Mouse (Mus musculus): ENCODE measurements around the gene Adora1. TPM values are rescaled to one million over a fixed set of nuclear protein-coding genes. Genes with fewer than 3 reads are reported as not detected.
A peak's percentile ranks its signal among the peaks of the same experiment; 100 is the strongest.

The Adora1 gene
- polyA plus RNA-seq, 1 experiment from 2014 or later = 0.08 TPM

DNA sequence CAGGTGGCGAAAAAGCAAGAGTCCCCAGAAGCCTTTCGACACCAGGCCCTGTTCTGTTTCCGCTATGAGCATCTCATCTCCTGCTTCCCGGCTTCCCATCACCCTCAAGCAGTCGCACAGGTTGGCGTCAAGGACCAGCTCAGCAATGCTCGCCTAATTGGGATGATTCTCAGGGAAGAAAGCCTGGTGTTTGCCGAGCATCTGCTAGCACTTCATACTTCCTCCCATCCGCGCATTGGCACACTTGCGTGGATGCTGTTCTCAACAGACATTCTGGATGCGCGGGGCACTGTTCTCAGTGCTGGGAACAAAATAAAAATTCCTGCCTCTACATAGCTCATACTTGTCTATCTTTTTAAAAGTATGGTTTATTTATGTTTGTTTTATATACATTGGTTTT lies 31.0 kb downstream of the Adora1 start:
- no peaks in the 10 kb centered on the region for H3K9me3 ChIP-seq (ENCODE audit: control insufficient read depth, low read length)
- no peaks in the 10 kb centered on the region for H3K4me1 ChIP-seq (ENCODE audit: control insufficient read depth, insufficient read depth, low read length)
- H3K9ac ChIP-seq (ENCODE audit: low read length) = no peak overlapping the region
- H3K4me2 ChIP-seq = no peak overlapping the region
- no peak for ATAC-seq (ENCODE audit: low FRiP score)
- H3K36me3 ChIP-seq (ENCODE audit: control insufficient read depth, insufficient read depth, low read length) = no peaks in the 10 kb centered on the region
- H3K4me3 ChIP-seq (ENCODE audit: low read depth, low read length) = no peak overlapping the region
- no peak overlapping the region for H3K27ac ChIP-seq (ENCODE audit: low read depth, low read length)
- 88% methylated on average over 13 of the region's 13 CpGs for WGBS
- no peak for DNase-seq (ENCODE audit: low spot score, missing footprints)
- no peaks in the 10 kb centered on the region for H3K27me3 ChIP-seq (ENCODE audit: control insufficient read depth, insufficient read depth, low read length)

DNA sequence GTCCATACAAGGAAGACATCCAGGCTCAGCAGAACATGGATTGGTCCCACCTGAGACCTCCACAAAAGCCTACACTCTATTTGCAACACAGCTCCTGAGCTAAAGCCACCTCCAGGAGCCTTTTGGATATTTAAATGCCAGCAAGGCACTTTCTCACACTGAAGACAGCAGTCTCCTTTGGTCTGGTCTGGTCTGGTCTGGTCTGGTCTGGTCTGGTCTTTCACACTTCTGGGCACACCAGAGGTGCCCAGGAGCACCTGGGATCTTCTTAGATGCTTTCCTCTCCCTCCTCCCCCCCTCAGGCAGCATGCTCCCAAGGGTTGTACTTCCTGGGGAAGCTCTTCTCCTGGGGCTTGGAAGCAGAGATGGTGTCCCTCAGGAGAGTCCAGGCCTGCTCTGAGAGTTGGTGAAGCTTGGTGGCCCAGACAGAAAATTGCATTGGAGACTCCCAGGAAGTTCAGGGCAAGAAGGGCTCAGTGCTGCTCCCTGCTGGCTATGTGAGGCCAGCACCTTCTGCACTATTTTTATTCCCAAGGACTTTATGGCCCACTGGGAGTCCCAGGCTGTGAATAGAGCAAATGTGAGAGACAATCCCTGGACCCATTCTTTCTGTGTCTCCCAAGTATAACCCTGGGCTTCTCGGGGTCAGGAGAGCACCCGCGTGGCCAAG lies 33.3 kb downstream of the Adora1 start:
- Histone ChIP-seq H3K4me1 (ENCODE audit: control insufficient read depth, insufficient read depth, low read length) (no peaks in the 10 kb centered on the region), H3K36me3 (ENCODE audit: control insufficient read depth, insufficient read depth, low read length) (no peaks in the 10 kb centered on the region), H3K4me3 (ENCODE audit: low read depth, low read length) (no peak overlapping the region), H3K27ac (ENCODE audit: low read depth, low read length) (no peak overlapping the region), H3K4me2 (no peak overlapping the region), H3K27me3 (ENCODE audit: control insufficient read depth, insufficient read depth, low read length) (no peaks in the 10 kb centered on the region), H3K9ac (ENCODE audit: low read length) (no peak overlapping the region), H3K9me3 (ENCODE audit: control insufficient read depth, low read length) (no peaks in the 10 kb centered on the region)
- DNase-seq (ENCODE audit: low spot score, missing footprints) (no peak), ATAC-seq (ENCODE audit: low FRiP score) (no peak)
- WGBS = 36% methylated on average over 3 of the region's 3 CpGs

DNA sequence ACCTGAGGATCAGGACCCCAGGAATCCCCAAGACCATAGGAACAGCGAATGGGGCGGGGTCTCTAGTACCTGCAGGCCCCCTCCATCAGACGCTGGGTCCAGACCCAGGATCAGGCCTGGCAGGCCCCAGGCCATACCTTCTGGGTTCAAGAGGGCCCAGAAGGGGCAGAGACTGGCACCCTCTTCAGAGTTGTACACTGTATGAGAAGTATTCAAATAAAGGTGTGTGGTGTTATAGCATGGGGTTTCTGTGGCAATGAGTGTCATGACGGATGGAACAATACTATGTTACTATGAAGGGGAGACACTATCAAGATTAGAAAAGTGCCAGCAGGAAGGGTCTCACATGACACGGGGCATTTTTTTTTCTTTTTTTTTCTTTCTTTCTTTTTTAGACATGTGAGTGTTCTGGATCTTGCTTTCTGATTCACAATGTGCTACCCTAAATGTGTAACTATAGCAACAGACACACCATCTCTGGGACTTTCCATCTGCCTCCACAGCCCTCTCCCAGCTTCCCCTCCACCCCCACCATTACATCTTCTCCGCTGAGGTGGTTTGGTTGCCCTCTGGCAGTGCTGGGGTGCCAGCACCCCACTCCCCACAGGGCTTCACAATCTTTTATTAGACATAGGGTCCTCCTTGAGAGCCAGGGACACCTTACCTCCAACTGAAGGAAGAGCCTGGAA lies 34.1 kb downstream of the Adora1 start:
- no peak for ATAC-seq (ENCODE audit: low FRiP score)
- H3K9ac ChIP-seq (ENCODE audit: low read length) = no peak overlapping the region
- WGBS = 81% methylated on average over 6 of the region's 6 CpGs

DNA sequence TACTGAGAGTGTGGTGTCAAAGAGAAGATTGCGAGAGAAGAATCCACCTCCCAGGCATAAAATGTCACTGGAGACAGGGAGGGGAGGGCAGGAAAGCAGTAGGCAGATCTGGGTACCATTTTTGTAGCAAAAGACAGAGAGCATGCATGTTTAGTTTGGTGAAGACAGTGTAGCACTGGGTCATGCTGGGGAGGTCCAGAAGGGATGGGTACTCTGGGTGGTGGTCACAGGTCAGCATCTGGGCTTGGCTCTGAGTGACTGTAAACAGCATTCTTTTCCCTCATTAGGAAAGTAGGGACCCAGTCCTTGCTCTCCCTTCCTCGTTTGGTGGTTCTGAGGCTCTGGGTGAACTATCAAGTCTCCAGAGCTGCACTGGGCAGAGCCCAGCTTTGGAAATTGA lies 34.8 kb downstream of the Adora1 start:
- no peak for ATAC-seq (ENCODE audit: low FRiP score)

More for the DNA sequence above, 34.1 kb downstream of the Adora1 start:
- Histone ChIP-seq H3K4me3 (ENCODE audit: low read depth, low read length) (no peak overlapping the region), H3K9me3 (ENCODE audit: control insufficient read depth, low read length) (no peaks in the 10 kb centered on the region), H3K4me2 (no peak overlapping the region), H3K27me3 (ENCODE audit: control insufficient read depth, insufficient read depth, low read length) (no peaks in the 10 kb centered on the region), H3K36me3 (ENCODE audit: control insufficient read depth, insufficient read depth, low read length) (no peaks in the 10 kb centered on the region), H3K27ac (ENCODE audit: low read depth, low read length) (no peak overlapping the region), H3K4me1 (ENCODE audit: control insufficient read depth, insufficient read depth, low read length) (no peaks in the 10 kb centered on the region)
- DNase-seq (ENCODE audit: low spot score, missing footprints) = no peak

DNA sequence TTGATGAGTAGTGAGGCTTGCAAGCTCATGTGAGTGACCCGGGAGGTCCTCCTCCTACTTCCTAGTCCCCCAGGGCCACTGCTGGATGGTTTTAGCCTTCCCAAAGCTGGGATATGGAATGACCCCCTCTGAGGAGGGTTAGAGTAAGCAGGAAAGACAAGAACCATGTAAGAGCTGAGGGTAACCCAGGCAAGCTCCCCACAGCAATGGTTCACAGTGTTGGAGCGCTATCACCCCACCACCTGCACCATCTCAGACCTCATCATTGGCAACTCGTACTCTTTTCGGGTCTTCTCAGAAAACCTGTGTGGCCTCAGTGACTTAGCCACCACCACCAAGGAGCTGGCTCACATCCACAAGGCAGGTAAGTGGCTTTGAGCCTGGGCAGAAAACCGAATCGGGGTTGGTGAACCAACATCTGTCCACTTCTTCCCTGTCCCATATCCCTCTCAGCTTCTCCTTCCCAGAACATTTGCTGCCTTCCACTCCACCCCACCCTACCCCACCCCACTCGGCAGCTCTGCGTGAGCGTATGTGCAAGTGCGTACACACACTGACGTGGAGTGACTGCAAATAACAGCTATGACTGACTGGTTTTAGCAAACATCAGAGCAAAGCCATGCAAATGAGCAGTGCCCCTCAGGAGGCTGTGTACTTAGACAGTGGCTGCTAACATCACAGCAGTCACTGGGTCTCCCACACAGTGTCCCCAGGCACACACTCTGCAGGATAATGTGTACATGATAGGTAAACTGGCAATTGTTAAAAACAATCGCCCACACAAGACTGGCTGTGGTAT lies 36.8 kb downstream of the Adora1 start:
- 75% methylated on average over 12 of the region's 12 CpGs for WGBS
- no peak overlapping the region for H3K27ac ChIP-seq (ENCODE audit: low read depth, low read length)
- no peaks in the 10 kb centered on the region for H3K4me1 ChIP-seq (ENCODE audit: control insufficient read depth, insufficient read depth, low read length)
- no peak overlapping the region for H3K9ac ChIP-seq (ENCODE audit: low read length)
- no peaks in the 10 kb centered on the region for H3K36me3 ChIP-seq (ENCODE audit: control insufficient read depth, insufficient read depth, low read length)
- no peaks in the 10 kb centered on the region for H3K27me3 ChIP-seq (ENCODE audit: control insufficient read depth, insufficient read depth, low read length)
- DNase-seq (ENCODE audit: low spot score, missing footprints) = no peak
- no peak overlapping the region for H3K4me3 ChIP-seq (ENCODE audit: low read depth, low read length)
- ATAC-seq (ENCODE audit: low FRiP score) = no peak
- no peak overlapping the region for H3K4me2 ChIP-seq
- no peaks in the 10 kb centered on the region for H3K9me3 ChIP-seq (ENCODE audit: control insufficient read depth, low read length)

More for the DNA sequence above, 34.8 kb downstream of the Adora1 start:
- Histone ChIP-seq H3K9ac (ENCODE audit: low read length) (no peak overlapping the region), H3K4me1 (ENCODE audit: control insufficient read depth, insufficient read depth, low read length) (no peaks in the 10 kb centered on the region), H3K4me2 (no peak overlapping the region), H3K4me3 (ENCODE audit: low read depth, low read length) (no peak overlapping the region), H3K27ac (ENCODE audit: low read depth, low read length) (no peak overlapping the region), H3K27me3 (ENCODE audit: control insufficient read depth, insufficient read depth, low read length) (no peaks in the 10 kb centered on the region), H3K36me3 (ENCODE audit: control insufficient read depth, insufficient read depth, low read length) (no peaks in the 10 kb centered on the region), H3K9me3 (ENCODE audit: control insufficient read depth, low read length) (no peaks in the 10 kb centered on the region)
- no peak for DNase-seq (ENCODE audit: low spot score, missing footprints)
- 63% methylated on average over 2 of the region's 2 CpGs for WGBS

DNA sequence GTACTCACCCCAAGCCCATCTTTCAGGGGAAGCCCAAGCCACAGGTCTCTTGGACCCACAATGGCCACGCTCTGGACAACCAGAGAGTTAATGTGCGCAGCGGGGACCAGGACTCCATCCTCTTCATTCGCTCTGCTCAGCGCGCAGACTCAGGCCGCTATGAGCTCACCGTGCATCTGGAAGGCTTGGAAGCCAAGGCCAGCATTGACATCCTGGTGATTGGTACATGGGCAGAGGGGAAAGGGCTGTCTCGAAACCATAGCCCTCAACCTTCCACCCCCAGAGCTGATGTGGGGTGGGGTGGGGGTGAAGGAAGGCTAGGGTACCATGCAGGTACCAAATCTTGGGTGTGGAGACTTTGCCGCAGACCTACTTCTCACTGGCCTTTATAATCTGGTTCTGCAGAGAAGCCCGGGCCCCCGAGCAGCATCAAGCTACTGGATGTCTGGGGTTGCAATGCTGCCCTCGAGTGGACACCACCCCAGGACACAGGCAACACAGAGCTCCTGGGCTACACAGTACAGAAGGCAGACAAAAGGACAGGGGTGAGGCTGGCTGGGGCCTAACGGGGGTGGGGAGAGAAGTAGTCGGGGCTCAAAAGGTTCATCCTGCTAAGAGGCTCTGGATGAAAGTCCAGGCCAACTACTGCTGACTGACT lies 37.8 kb downstream of the Adora1 start:
- no peak for ATAC-seq (ENCODE audit: low FRiP score)
- 81% methylated on average over 15 of the region's 15 CpGs for WGBS
- Histone ChIP-seq H3K9ac (ENCODE audit: low read length) (no peak overlapping the region), H3K36me3 (ENCODE audit: control insufficient read depth, insufficient read depth, low read length) (no peaks in the 10 kb centered on the region), H3K4me2 (no peak overlapping the region), H3K4me3 (ENCODE audit: low read depth, low read length) (no peak overlapping the region), H3K27ac (ENCODE audit: low read depth, low read length) (no peak overlapping the region), H3K27me3 (ENCODE audit: control insufficient read depth, insufficient read depth, low read length) (no peaks in the 10 kb centered on the region), H3K4me1 (ENCODE audit: control insufficient read depth, insufficient read depth, low read length) (no peaks in the 10 kb centered on the region), H3K9me3 (ENCODE audit: control insufficient read depth, low read length) (no peaks in the 10 kb centered on the region)
- no peak for DNase-seq (ENCODE audit: low spot score, missing footprints)

DNA sequence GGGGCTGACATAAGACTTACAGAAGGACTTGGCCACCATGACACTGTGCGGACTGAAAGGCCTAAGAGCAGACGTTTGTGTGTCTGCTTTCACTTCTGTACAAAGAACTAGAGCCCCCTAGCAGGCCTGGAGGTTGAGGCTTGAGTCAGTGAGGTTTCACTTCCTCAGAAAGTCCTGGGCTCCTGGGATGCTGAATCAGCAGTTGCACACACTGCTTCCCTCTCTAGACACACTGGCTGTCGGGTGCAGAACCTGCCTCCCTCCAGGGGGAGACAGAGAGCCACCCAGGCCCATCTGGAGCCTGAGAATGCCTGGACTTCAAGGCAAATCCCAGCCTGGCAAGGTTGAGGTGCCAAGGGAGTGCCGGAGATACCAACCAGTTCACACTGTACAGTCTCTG lies 38.8 kb downstream of the Adora1 start:
- 70% methylated on average over 4 of the region's 4 CpGs for WGBS
- DNase-seq (ENCODE audit: low spot score, missing footprints) (peak; percentile 83), ATAC-seq (ENCODE audit: low FRiP score) (no peak)
- H3K9ac ChIP-seq (ENCODE audit: low read length) = no peak overlapping the region
- H3K4me2 ChIP-seq = no peak overlapping the region
- no peak overlapping the region for H3K4me3 ChIP-seq (ENCODE audit: low read depth, low read length)
- no peaks in the 10 kb centered on the region for H3K4me1 ChIP-seq (ENCODE audit: control insufficient read depth, insufficient read depth, low read length)
- no peaks in the 10 kb centered on the region for H3K36me3 ChIP-seq (ENCODE audit: control insufficient read depth, insufficient read depth, low read length)
- no peaks in the 10 kb centered on the region for H3K9me3 ChIP-seq (ENCODE audit: control insufficient read depth, low read length)
- no peak overlapping the region for H3K27ac ChIP-seq (ENCODE audit: low read depth, low read length)
- H3K27me3 ChIP-seq (ENCODE audit: control insufficient read depth, insufficient read depth, low read length) = no peaks in the 10 kb centered on the region

DNA sequence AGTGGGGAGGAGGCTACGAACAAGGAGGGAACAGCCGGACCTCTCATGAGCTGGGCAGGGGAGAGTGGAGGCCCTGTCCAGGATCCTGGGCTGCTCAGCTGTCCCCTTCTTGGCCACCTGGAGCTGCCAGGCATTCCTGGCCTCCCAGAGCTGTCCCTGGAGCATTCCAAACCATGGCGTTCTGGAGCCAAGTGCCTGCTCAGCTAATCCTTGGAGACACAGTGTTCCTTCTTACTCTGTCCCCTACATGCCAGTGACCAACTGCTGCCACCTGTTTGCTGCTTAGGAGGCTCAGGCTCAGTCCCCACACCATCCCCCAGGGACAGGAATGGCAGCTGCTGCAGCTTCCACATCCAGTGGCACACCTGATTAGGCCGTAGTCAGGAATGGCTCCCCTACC lies 39.3 kb downstream of the Adora1 start:
- Histone ChIP-seq H3K9me3 (ENCODE audit: control insufficient read depth, low read length) (no peaks in the 10 kb centered on the region), H3K27me3 (ENCODE audit: control insufficient read depth, insufficient read depth, low read length) (no peaks in the 10 kb centered on the region), H3K4me1 (ENCODE audit: control insufficient read depth, insufficient read depth, low read length) (no peaks in the 10 kb centered on the region), H3K9ac (ENCODE audit: low read length) (no peak overlapping the region), H3K4me2 (no peak overlapping the region), H3K36me3 (ENCODE audit: control insufficient read depth, insufficient read depth, low read length) (no peaks in the 10 kb centered on the region), H3K4me3 (ENCODE audit: low read depth, low read length) (no peak overlapping the region), H3K27ac (ENCODE audit: low read depth, low read length) (no peak overlapping the region)
- 74% methylated on average over 4 of the region's 4 CpGs for WGBS
- DNase-seq (ENCODE audit: low spot score, missing footprints) (peak; percentile 82), ATAC-seq (ENCODE audit: low FRiP score) (no peak)
